Mouse (Mus musculus) heart, embryonic 13.5 days (tissue): ENCODE measurements around the gene Rbbp8nl. TPM values are rescaled to one million over a fixed set of nuclear protein-coding genes. Genes with fewer than 3 reads are reported as not detected.

Experiments used
- microRNA-seq: library from miRNA; unstranded; fragments of <30 nt; microRNA quantifications from one replicate; pipeline ENCODE4, GENCODE M21; 2016
- polyA plus RNA-seq: library from polyadenylated mRNA; unstranded; fragments of >200 nt; fragmentation: Nextera tagmentation; extraction: Ambion mirVana; gene quantifications from 2 replicates; pipeline ENCODE4 v1.2.1, GENCODE M21; 2015

Gene Rbbp8nl
- polyA plus RNA-seq, 1 experiment from 2014 or later, result 0.05 TPM

Small RNAs within 50 kb of the gene (microRNA-seq; reads per million reads assigned to microRNA genes)
- gene Mir3091, result 0.61 reads per million

Other genes starting within 250 kb of the Rbbp8nl start
- gene Psma7, start 247.4 kb downstream of the Rbbp8nl start, polyA plus RNA-seq, result 382 and 477 TPM in 2 replicates
- gene Ss18l1, start 247.4 kb downstream of the Rbbp8nl start, polyA plus RNA-seq, result 2.5 and 3.0 TPM in 2 replicates
- gene Mtg2, start 219.3 kb downstream of the Rbbp8nl start, polyA plus RNA-seq, result 23.9 and 24.8 TPM in 2 replicates
- not detected in 2 replicates for gene Hrh3, start 185.4 kb downstream of the Rbbp8nl start, polyA plus RNA-seq
- 34.1 and 37.8 TPM in 2 replicates for gene Osbpl2, start 170.6 kb downstream of the Rbbp8nl start, polyA plus RNA-seq
- 150 and 155 TPM in 2 replicates for gene Adrm1, start 118.4 kb downstream of the Rbbp8nl start, polyA plus RNA-seq
- 21.6 and 22.5 TPM in 2 replicates for gene Lama5, start 64.0 kb downstream of the Rbbp8nl start, polyA plus RNA-seq
- gene Rps21, start 32.5 kb downstream of the Rbbp8nl start, polyA plus RNA-seq, result 332 and 351 TPM in 2 replicates
- gene Cables2, start 16.4 kb downstream of the Rbbp8nl start, polyA plus RNA-seq, result 9.0 and 9.3 TPM in 2 replicates
- 11.8 and 14.7 TPM in 2 replicates for gene Gata5, start 44.8 kb upstream of the Rbbp8nl start, polyA plus RNA-seq
- 0.32 and 0.38 TPM in 2 replicates for gene Slco4a1, start 166.4 kb upstream of the Rbbp8nl start, polyA plus RNA-seq
- gene Ntsr1, start 210.1 kb upstream of the Rbbp8nl start, polyA plus RNA-seq, result 1.3 and 1.8 TPM in 2 replicates